Mouse (Mus musculus) erythroblast, embryonic 14.5 days (primary cell): ENCODE measurements around the gene Sgce. TPM values are rescaled to one million over a fixed set of nuclear protein-coding genes. Genes with fewer than 3 reads are reported as not detected.

Experiments used
- H3K27me3 ChIP-seq: 2 replicates; pipeline ENCODE4 v1.6.1; 2012; ENCODE audit warnings: inconsistent platforms; ENCODE audit not compliant: control insufficient read depth
- H3K36me3 ChIP-seq: 2 replicates; pipeline ENCODE4 v1.6.1; 2012; ENCODE audit warnings: mild to moderate bottlenecking, inconsistent platforms; ENCODE audit not compliant: control insufficient read depth
- H3K4me1 ChIP-seq: 2 replicates; pipeline ENCODE4 v1.6.1; 2012; ENCODE audit warnings: inconsistent platforms; ENCODE audit not compliant: control insufficient read depth
- H3K4me3 ChIP-seq: replicated peaks from 2 replicates; pipeline ENCODE3; 2012; ENCODE audit warnings: moderate library complexity, mild to moderate bottlenecking, inconsistent platforms
- H3K9me3 ChIP-seq: 2 replicates; pipeline ENCODE4 v1.6.1; 2012; ENCODE audit warnings: low read length, inconsistent platforms, mixed read lengths; ENCODE audit not compliant: control insufficient read depth
- GATA1 ChIP-seq: IDR thresholded peaks from 2 replicates; pipeline ENCODE4 v1.6.1; 2012; ENCODE audit warnings: low read length, inconsistent platforms, mixed read lengths
- TAL1 ChIP-seq: IDR thresholded peaks from 3 replicates; pipeline ENCODE4 v1.6.1; 2012; ENCODE audit warnings: low read length, inconsistent platforms, mixed read lengths
- polyA plus RNA-seq: library from polyadenylated mRNA; stranded (reverse); fragments of >175 nt; gene quantifications from 2 replicates; pipeline ENCODE4 v1.2.3, GENCODE M21; 2012

Gene Sgce
- polyA plus RNA-seq, 1 experiment: not detected

- Histone ChIP-seq H3K4me1 (no peaks in the 10 kb centered on the region), H3K27me3 (no peaks in the 10 kb centered on the region), H3K36me3 (no peaks in the 10 kb centered on the region)
Measured at GRCm38 (mm10) chr6:4731675-4732074, 15.3 kb downstream of the Sgce start.

GRCm38 (mm10) chr6:4728305-4728704 is 18.7 kb downstream of the Sgce start:
- no peak for TF ChIP-seq GATA1
- no peak for TF ChIP-seq TAL1
- Histone ChIP-seq H3K4me1 (no peaks in the 10 kb centered on the region), H3K36me3 (no peaks in the 10 kb centered on the region), H3K9me3 (no peaks in the 10 kb centered on the region), H3K4me3 (no peak overlapping the region), H3K27me3 (no peaks in the 10 kb centered on the region)

More at GRCm38 (mm10) chr6:4731675-4732074, 15.3 kb downstream of the Sgce start:
- TF ChIP-seq GATA1 (no peak), TAL1 (no peak)
- Histone ChIP-seq H3K4me3 (no peak overlapping the region), H3K9me3 (no peaks in the 10 kb centered on the region; the same call in 1 of the 2 replicates)

- Histone ChIP-seq H3K4me3 (no peak overlapping the region), H3K9me3 (no peaks in the 10 kb centered on the region), H3K36me3 (no peaks in the 10 kb centered on the region), H3K4me1 (no peaks in the 10 kb centered on the region), H3K27me3 (no peaks in the 10 kb centered on the region)
- TF ChIP-seq GATA1 (no peak), TAL1 (no peak)
Measured at GRCm38 (mm10) chr6:4723998-4724757, 22.8 kb downstream of the Sgce start.

GRCm38 (mm10) chr6:4722739-4723138 is 24.3 kb downstream of the Sgce start:
- no peaks in the 10 kb centered on the region for H3K4me1 ChIP-seq
- H3K36me3 ChIP-seq: no peaks in the 10 kb centered on the region
- no peaks in the 10 kb centered on the region for H3K9me3 ChIP-seq
- H3K27me3 ChIP-seq: no peaks in the 10 kb centered on the region
- TF ChIP-seq TAL1 (no peak), GATA1 (no peak)
- no peak overlapping the region for H3K4me3 ChIP-seq

- TF ChIP-seq TAL1: no peak
- no peak for TF ChIP-seq GATA1
- Histone ChIP-seq H3K36me3 (no peaks in the 10 kb centered on the region), H3K9me3 (no peaks in the 10 kb centered on the region), H3K4me3 (no peak overlapping the region), H3K27me3 (no peaks in the 10 kb centered on the region), H3K4me1 (no peaks in the 10 kb centered on the region)
Measured at GRCm38 (mm10) chr6:4722142-4722541, 24.9 kb downstream of the Sgce start.

- TF ChIP-seq TAL1: no peak
- no peak for TF ChIP-seq GATA1
- Histone ChIP-seq H3K4me3 (no peak overlapping the region), H3K4me1 (no peaks in the 10 kb centered on the region), H3K27me3 (no peaks in the 10 kb centered on the region), H3K36me3 (no peaks in the 10 kb centered on the region), H3K9me3 (no peaks in the 10 kb centered on the region)
Measured at GRCm38 (mm10) chr6:4717344-4717743, 29.7 kb downstream of the Sgce start.

- H3K36me3 ChIP-seq: no peaks in the 10 kb centered on the region
- no peak overlapping the region for H3K4me3 ChIP-seq
- TF ChIP-seq GATA1 (no peak), TAL1 (no peak)
- H3K4me1 ChIP-seq: no peaks in the 10 kb centered on the region
- H3K9me3 ChIP-seq: no peaks in the 10 kb centered on the region
- H3K27me3 ChIP-seq: no peaks in the 10 kb centered on the region
Measured at GRCm38 (mm10) chr6:4716171-4716570, 30.8 kb downstream of the Sgce start.

GRCm38 (mm10) chr6:4708971-4709370 is 38.0 kb downstream of the Sgce start:
- H3K4me1 ChIP-seq: no peaks in the 10 kb centered on the region
- TF ChIP-seq TAL1 (no peak), GATA1 (no peak)
- H3K9me3 ChIP-seq: no peaks in the 10 kb centered on the region
- no peaks in the 10 kb centered on the region for H3K36me3 ChIP-seq
- no peaks in the 10 kb centered on the region for H3K27me3 ChIP-seq
- no peak overlapping the region for H3K4me3 ChIP-seq

- no peaks in the 10 kb centered on the region for H3K36me3 ChIP-seq
- no peaks in the 10 kb centered on the region for H3K27me3 ChIP-seq
- H3K4me3 ChIP-seq: no peak overlapping the region
- no peaks in the 10 kb centered on the region for H3K4me1 ChIP-seq
- H3K9me3 ChIP-seq: no peaks in the 10 kb centered on the region
- TF ChIP-seq TAL1: no peak
- no peak for TF ChIP-seq GATA1
Measured at GRCm38 (mm10) chr6:4706415-4706814, 40.6 kb downstream of the Sgce start.

GRCm38 (mm10) chr6:4703908-4704307 is 43.1 kb downstream of the Sgce start:
- Histone ChIP-seq H3K36me3 (no peaks in the 10 kb centered on the region), H3K4me3 (no peak overlapping the region), H3K4me1 (no peaks in the 10 kb centered on the region), H3K9me3 (no peaks in the 10 kb centered on the region), H3K27me3 (no peaks in the 10 kb centered on the region)
- no peak for TF ChIP-seq GATA1
- TF ChIP-seq TAL1: no peak
